Mouse (Mus musculus) CH12.LX (cell line): Measurements from ENCODE around the gene Vps33a. TPM values are rescaled to one million over a fixed set of nuclear protein-coding genes. Genes with fewer than 3 reads are reported as not detected.

ENCODE experiments used
- DNase-seq: peaks from one replicate; pipeline ENCODE4 v3.0.0-alpha.2; 2013; ENCODE audit errors: extremely low read depth
- H3K27ac ChIP-seq: 2 replicates; pipeline ENCODE4 v1.5.1; 2012; ENCODE audit warnings: low read depth, mild to moderate bottlenecking, control low read depth, moderate library complexity; ENCODE audit not compliant: insufficient read depth
- H3K27me3 ChIP-seq: replicated peaks from 2 replicates; pipeline ENCODE3; 2012; ENCODE audit warnings: inconsistent platforms
- H3K36me3 ChIP-seq, 2 experiments: replicated peaks in 1 of 2; 2 replicates each; pipeline versions ENCODE3 to v1.6.1; 2012; ENCODE audit warnings: inconsistent platforms in 1 of 2, low read length in 1 of 2, mild to moderate bottlenecking in 1 of 2, mixed read lengths in 1 of 2, moderate library complexity in 1 of 2; ENCODE audit not compliant: control insufficient read depth in 1 of 2, insufficient read depth in 1 of 2
- H3K4me1 ChIP-seq, 2 experiments: 2 replicates each; pipeline ENCODE4 v1.6.1; 2012; ENCODE audit warnings: inconsistent platforms in 1 of 2, moderate library complexity in 1 of 2; ENCODE audit not compliant: insufficient read depth in 2 of 2, control insufficient read depth in 1 of 2
- H3K4me2 ChIP-seq: 2 replicates; pipeline ENCODE4 v1.6.1; 2012; ENCODE audit warnings: low read depth, mild to moderate bottlenecking, control low read depth; ENCODE audit not compliant: poor library complexity, insufficient read depth, severe bottlenecking
- H3K4me3 ChIP-seq, 3 experiments: fragments of 150-350 bp in 1 of 3; sonication (generic) in 1 of 3; replicated peaks in 1 of 3; 2 replicates each; pipeline versions ENCODE3 to v1.5.1; 2011 to 2012; ENCODE audit warnings: low read depth in 2 of 3, low read length in 2 of 3, mild to moderate bottlenecking in 2 of 3, moderate library complexity in 2 of 3, control low read depth in 1 of 3, improper control_type of control experiment in 1 of 3, inconsistent platforms in 1 of 3, mixed read lengths in 1 of 3; ENCODE audit not compliant: poor library complexity in 1 of 3
- H3K79me2 ChIP-seq: replicated peaks from 2 replicates; pipeline ENCODE4 v1.6.1; 2012; ENCODE audit warnings: mild to moderate bottlenecking, moderate library complexity; ENCODE audit not compliant: control insufficient read depth, poor library complexity, insufficient read depth, severe bottlenecking; ENCODE audit errors: extremely low read depth
- H3K9ac ChIP-seq: 2 replicates; pipeline ENCODE4 v1.6.1; 2012; ENCODE audit warnings: low read depth, mild to moderate bottlenecking, control low read depth, moderate library complexity; ENCODE audit not compliant: insufficient read depth
- H3K9me3 ChIP-seq: replicated peaks from 2 replicates; pipeline ENCODE3; 2012; ENCODE audit warnings: low read length, inconsistent platforms, mixed read lengths
- BHLHE40 ChIP-seq: IDR thresholded peaks from 2 replicates; pipeline ENCODE4 v1.6.1; 2011; ENCODE audit warnings: mild to moderate bottlenecking, low read depth, low read length, improper control_type of control experiment
- CHD2 ChIP-seq: IDR thresholded peaks from 2 replicates; pipeline ENCODE4 v1.6.1; 2011; ENCODE audit warnings: low read length, improper control_type of control experiment
- CTCF ChIP-seq, 2 experiments: IDR thresholded peaks in 1 of 2; conservative IDR thresholded peaks in 1 of 2; 2 replicates each; pipeline ENCODE4 v1.5.1; 2011 to 2012; ENCODE audit warnings: low read depth in 2 of 2, low read length in 2 of 2, improper control_type of control experiment in 1 of 2, inconsistent platforms in 1 of 2, mild to moderate bottlenecking in 1 of 2, moderate library complexity in 1 of 2
- E2F4 ChIP-seq: IDR thresholded peaks from 2 replicates; pipeline ENCODE4 v1.6.1; 2011; ENCODE audit warnings: low read depth, low read length, improper control_type of control experiment; ENCODE audit not compliant: insufficient replicate concordance
- ELF1 ChIP-seq: IDR thresholded peaks from 2 replicates; pipeline ENCODE4 v1.6.1; 2014; ENCODE audit warnings: low read depth, mild to moderate bottlenecking, inconsistent platforms, low read length, improper control_type of control experiment
- ETS1 ChIP-seq: conservative IDR thresholded peaks from 2 replicates; pipeline ENCODE4 v1.6.1; 2012; ENCODE audit warnings: low read depth, mild to moderate bottlenecking, inconsistent platforms, low read length, improper control_type of control experiment, moderate library complexity
- JUN ChIP-seq: IDR thresholded peaks from 2 replicates; pipeline ENCODE4 v1.6.1; 2011; ENCODE audit warnings: low read depth, mild to moderate bottlenecking, low read length, improper control_type of control experiment, moderate library complexity; ENCODE audit not compliant: insufficient read depth
- JUND ChIP-seq: conservative IDR thresholded peaks from 2 replicates; pipeline ENCODE4 v1.6.1; 2011; ENCODE audit warnings: low read depth, low read length, improper control_type of control experiment
- MXI1 ChIP-seq: IDR thresholded peaks from 2 replicates; pipeline ENCODE4 v1.6.1; 2011; ENCODE audit warnings: mild to moderate bottlenecking, low read depth, low read length, improper control_type of control experiment
- MYC ChIP-seq: IDR thresholded peaks from 2 replicates; pipeline ENCODE4 v1.6.1; 2011; ENCODE audit warnings: low read depth, mild to moderate bottlenecking, improper control_type of control experiment, low read length
- NELFE ChIP-seq: IDR thresholded peaks from 2 replicates; pipeline ENCODE4 v1.6.1; 2011; ENCODE audit warnings: low read depth, low read length, improper control_type of control experiment
- NRF1 ChIP-seq: IDR thresholded peaks from 2 replicates; pipeline ENCODE4 v1.6.1; 2014; ENCODE audit warnings: low read depth, mild to moderate bottlenecking, inconsistent platforms, low read length, improper control_type of control experiment, moderate library complexity
- POLR2AphosphoS2 ChIP-seq: IDR thresholded peaks from 2 replicates; pipeline ENCODE4 v1.6.1; 2011; ENCODE audit warnings: low read depth, low read length, improper control_type of control experiment
- RAD21 ChIP-seq: IDR thresholded peaks from 2 replicates; pipeline ENCODE4 v1.6.1; 2011; ENCODE audit warnings: low read depth, mild to moderate bottlenecking, low read length, improper control_type of control experiment, moderate library complexity
- RCOR1 ChIP-seq: conservative IDR thresholded peaks from 2 replicates; pipeline ENCODE4 v1.6.1; 2012; ENCODE audit warnings: low read depth, mild to moderate bottlenecking, inconsistent platforms, low read length, improper control_type of control experiment
- SIN3A ChIP-seq: IDR thresholded peaks from 2 replicates; pipeline ENCODE4 v1.6.1; 2012; ENCODE audit warnings: low read length, improper control_type of control experiment, inconsistent platforms
- SMC3 ChIP-seq: IDR thresholded peaks from 2 replicates; pipeline ENCODE4 v1.6.1; 2011; ENCODE audit warnings: low read depth, low read length, improper control_type of control experiment
- TBP ChIP-seq: conservative IDR thresholded peaks from 2 replicates; pipeline ENCODE4 v1.6.1; 2011; ENCODE audit warnings: low read depth, low read length, improper control_type of control experiment
- UBTF ChIP-seq: IDR thresholded peaks from 2 replicates; pipeline ENCODE4 v1.6.1; 2012; ENCODE audit warnings: low read depth, mild to moderate bottlenecking, inconsistent platforms, low read length, improper control_type of control experiment, moderate library complexity
- USF1 ChIP-seq: IDR thresholded peaks from 2 replicates; pipeline ENCODE4 v1.6.1; 2014; ENCODE audit warnings: low read depth, mild to moderate bottlenecking, inconsistent platforms, low read length, improper control_type of control experiment
- ZC3H11A ChIP-seq: IDR thresholded peaks from 2 replicates; pipeline ENCODE4 v1.6.1; 2012; ENCODE audit warnings: low read depth, mild to moderate bottlenecking, inconsistent platforms, low read length, improper control_type of control experiment
- ZMIZ1 ChIP-seq: IDR thresholded peaks from 2 replicates; pipeline ENCODE4 v1.6.1; 2012; ENCODE audit warnings: low read depth, mild to moderate bottlenecking, inconsistent platforms, low read length, improper control_type of control experiment
- ZNF384 ChIP-seq: IDR thresholded peaks from 2 replicates; pipeline ENCODE4 v1.6.1; 2012; ENCODE audit warnings: low read depth, low read length, improper control_type of control experiment, inconsistent platforms
- dilution Hi-C: fragments of 300-500 bp; cut with MboI; formaldehyde crosslinking; loops from 2 replicates; pipeline ENCODE4 v1.14.3; 2020; ENCODE audit warnings: low sequenced_read_pairs; ENCODE audit not compliant: extremely low pct_unique_long_range_greater_than_20kb, extremely low pct_ligation_motif_present
- in situ Hi-C: fragments of 300-500 bp; cut with MboI; formaldehyde crosslinking; loops from 3 replicates; pipeline ENCODE4 v1.14.3; 2019; ENCODE audit warnings: low sequenced_read_pairs, low pct_ligation_motif_present, low pct_unique_long_range_greater_than_20kb, mixed read lengths
- polyA plus RNA-seq: library from polyadenylated mRNA; unstranded; fragments of >175 nt; gene quantifications from 2 replicates; pipeline ENCODE4 v1.2.1, GENCODE M21; 2012; ENCODE audit warnings: low read depth; ENCODE audit not compliant: insufficient read length
- total RNA-seq, 2 experiments: library from RNA; depleted of rRNA; stranded (reverse); fragments of 300-350 nt in 1 of 2; fragments of >200 nt in 1 of 2; gene quantifications; 2 replicates each; pipeline ENCODE4 v1.2.3; 2012 to 2014

Gene Vps33a
- total and polyA plus RNA-seq, 3 experiments: 17.1 to 30.6 (median 21.0) TPM

- Histone ChIP-seq H3K36me3 (peaks cover 16 to 63% of the 10 kb centered on the region in 2 experiments), H3K4me3 (no peak overlapping the region), H3K4me2 (no peak overlapping the region), H3K79me2 (no peaks in the 10 kb centered on the region; the same call in none of the 2 replicates), H3K27me3 (no peaks in the 10 kb centered on the region)
- dilution Hi-C loops: no loop called here
- no peak for TF ChIP-seq JUND
- no peak for TF ChIP-seq CHD2
- TF ChIP-seq USF1: no peak
- TF ChIP-seq JUN: no peak
- no peak for TF ChIP-seq ZNF384
- no peak for TF ChIP-seq RCOR1
- TF ChIP-seq RAD21: no peak
- TF ChIP-seq UBTF: no peak
- TF ChIP-seq ZMIZ1: no peak
- TF ChIP-seq MXI1: no peak
- no peak for TF ChIP-seq ELF1
- no peak for TF ChIP-seq E2F4
- no peak for TF ChIP-seq ZC3H11A
- TF ChIP-seq CTCF (conservative IDR thresholded peaks at IDR 0.05 in 1 of 2, IDR thresholded peaks at IDR 0.05 in 1 of 2; ENCODE audit: low read depth in 2 of 2, low read length in 2 of 2): no peak
- TF ChIP-seq ETS1: no peak
- TF ChIP-seq NRF1: no peak
- TF ChIP-seq TBP: no peak
- TF ChIP-seq SIN3A: no peak
- no peak for TF ChIP-seq BHLHE40
- no peak for TF ChIP-seq NELFE
- TF ChIP-seq, all 38 proteins: peak for 0
- H3K9me3 ChIP-seq: no peaks in the 10 kb centered on the region
- H3K27ac ChIP-seq: no peak overlapping the region
- DNase-seq: no peak
- H3K9ac ChIP-seq: no peak overlapping the region
- peaks cover 3 to 33% of the 10 kb centered on the region in 2 experiments for H3K4me1 ChIP-seq
- in situ Hi-C loops: no loop called here
Measured at GRCm38 (mm10) chr5:123520666-123521065, 52.2 kb downstream of the Vps33a start.

DNA sequence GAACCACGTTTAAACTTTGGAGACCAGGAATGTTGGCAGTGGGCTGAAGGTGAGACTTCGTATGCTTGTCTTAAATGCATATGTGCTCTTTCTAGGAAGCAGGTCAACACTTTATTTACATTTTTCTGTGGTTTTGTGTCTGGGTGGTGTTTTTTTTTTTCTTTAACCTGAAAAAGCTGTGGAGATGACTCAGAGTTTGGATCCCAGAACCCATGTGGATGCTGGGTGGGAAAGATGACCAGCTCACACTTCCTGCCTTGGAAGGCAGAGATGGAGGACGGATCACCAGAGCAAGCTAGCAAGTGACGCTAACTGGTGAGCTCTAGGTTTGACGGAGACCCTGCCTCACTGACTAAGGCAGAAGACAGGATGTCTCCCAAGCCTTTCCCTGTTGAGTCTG lies 58.0 kb downstream of the Vps33a start:
- Histone ChIP-seq H3K9me3 (no peaks in the 10 kb centered on the region), H3K27me3 (no peaks in the 10 kb centered on the region), H3K27ac (no peak overlapping the region), H3K4me2 (no peak overlapping the region), H3K79me2 (no peaks in the 10 kb centered on the region), H3K9ac (no peak overlapping the region), H3K4me3 (no peak overlapping the region), H3K4me1 (peaks cover 0 to 12% of the 10 kb centered on the region in 2 experiments; a peak in 2 of 4 replicates), H3K36me3 (peaks cover 39 to 94% of the 10 kb centered on the region in 2 experiments)
- no peak for DNase-seq
- dilution Hi-C loops (no loop called here), in situ Hi-C loops (loop anchor here (5.0 kb wide), 1 partner anchor 57 kb away; the partner anchor contains the start of gene Vps33a)
- TF ChIP-seq SMC3: no peak
- no peak for TF ChIP-seq E2F4
- TF ChIP-seq BHLHE40: no peak
- TF ChIP-seq ZNF384: no peak
- no peak for TF ChIP-seq ETS1
- no peak for TF ChIP-seq NELFE
- no peak for TF ChIP-seq POLR2AphosphoS2
- no peak for TF ChIP-seq MYC
